Comparison of ENCODE assay signal across 17 mouse cellular contexts in genomic region chr13:103539577-103539976, GRCm38 (mm10).
A peak's percentile ranks its signal among the peaks of the same experiment; 100 is the strongest.
DNase-seq lines count a peak whose midpoint lies in the region; ATAC-seq lines count a peak whose summit lies in the region.
"Had no signal": no experiment of that assay in that cellular context is flagged by ENCODE, and none has a peak within 500 bp of the region (broad histone marks: within the 10 kb centered on the region; RNA-seq: fewer than 3 reads in every experiment).

No protein-coding gene starts in this region.

- no peak overlapping the region for H3K9ac ChIP-seq in kidney, embryonic 15.5 days
- H3K9ac ChIP-seq in midbrain, embryonic 14.5 days (replicated peaks; ENCODE audit: low read length), result no peak overlapping the region
- H3K9ac ChIP-seq: liver, embryonic 13.5 days; neural tube, embryonic 13.5 days had no signal

- no peak overlapping the region for H3K4me3 ChIP-seq in kidney, embryonic 15.5 days (replicated peaks)
- no peak overlapping the region for H3K4me3 ChIP-seq in midbrain, embryonic 14.5 days (replicated peaks; ENCODE audit: low read depth, low read length)
- H3K4me3 ChIP-seq: erythroblast, embryonic 14.5 days; liver, embryonic 13.5 days; midbrain, embryonic 10.5 days; neural tube, embryonic 13.5 days had no signal

- no peaks in the 10 kb centered on the region for H3K36me3 ChIP-seq in kidney, embryonic 15.5 days
- no peaks in the 10 kb centered on the region for H3K36me3 ChIP-seq in midbrain, embryonic 14.5 days (ENCODE audit: control insufficient read depth, insufficient read depth, low read length)
- H3K36me3 ChIP-seq: liver, embryonic 13.5 days; midbrain, embryonic 10.5 days; neural tube, embryonic 13.5 days had no signal

- no peaks in the 10 kb centered on the region for H3K9me3 ChIP-seq in kidney, embryonic 15.5 days (replicated peaks)
- H3K9me3 ChIP-seq in midbrain, embryonic 14.5 days (ENCODE audit: control insufficient read depth, low read length), result no peaks in the 10 kb centered on the region
- H3K9me3 ChIP-seq: liver, embryonic 13.5 days; midbrain, embryonic 10.5 days; neural tube, embryonic 13.5 days had no signal

- no peaks in the 10 kb centered on the region for H3K27me3 ChIP-seq in kidney, embryonic 15.5 days
- H3K27me3 ChIP-seq in midbrain, embryonic 14.5 days (ENCODE audit: control insufficient read depth, insufficient read depth, low read length), result no peaks in the 10 kb centered on the region
- H3K27me3 ChIP-seq: liver, embryonic 13.5 days; neural tube, embryonic 13.5 days had no signal

- no peak for DNase-seq in kidney, postnatal 36 days
- peak; percentile 46 to 60 for DNase-seq in adrenal gland, adult 18-20 months (ENCODE audit: low spot score in 2 of 2)
- peak; percentile 10 for DNase-seq in fat pad, adult 2 months (ENCODE audit: extremely low read depth, low read depth, low spot score)
- DNase-seq in mesoderm, embryonic 11.5 days (ENCODE audit: low read depth, low spot score), result peak; percentile 25
- DNase-seq in left cerebral cortex, adult 18-20 months (ENCODE audit: low spot score in 2 of 2), result no peak
- DNase-seq in midbrain, embryonic 14.5 days, result no peak
- DNase-seq: cerebellum, adult 8-10 months; liver, embryonic 13.5 days; right cerebral cortex, postnatal 14 days; thymus, postnatal 36 days had no signal

- 64% methylated on average over 10 of the region's 10 CpGs for WGBS in kidney, embryonic 15.5 days
- 91% methylated on average over 10 of the region's 10 CpGs for WGBS in midbrain, embryonic 14.5 days

- ATAC-seq in kidney, embryonic 15.5 days (replicated peaks; ENCODE audit: low FRiP score), result no peak
- ATAC-seq in monocyte, adult 5-6 weeks (replicated peaks; ENCODE audit: insufficient number of reproducible peaks, low FRiP score, low TSS enrichment, poor library complexity, severe bottlenecking), result no peak
- no peak for ATAC-seq in midbrain, embryonic 14.5 days (ENCODE audit: low FRiP score, low TSS enrichment)
- ATAC-seq: hindbrain, embryonic 16.5 days had no signal

- H3K27ac ChIP-seq in kidney, embryonic 15.5 days, result no peak overlapping the region
- H3K27ac ChIP-seq in midbrain, embryonic 14.5 days (replicated peaks; ENCODE audit: low read depth, low read length), result no peak overlapping the region
- H3K27ac ChIP-seq: kidney, postnatal 0 days; liver, embryonic 13.5 days; midbrain, embryonic 10.5 days; neural tube, embryonic 13.5 days had no signal

- H3K4me2 ChIP-seq in kidney, embryonic 15.5 days, result peak overlapping the region; percentile 25
- H3K4me2 ChIP-seq in midbrain, embryonic 14.5 days (ENCODE audit: low read length), result no peak overlapping the region
- H3K4me2 ChIP-seq: liver, embryonic 13.5 days; neural tube, embryonic 13.5 days had no signal

- 0 out of 2 replicates have a peak, but pooled peaks cover 4% of the 10 kb centered on the region for H3K4me1 ChIP-seq in kidney, embryonic 15.5 days
- no peaks in the 10 kb centered on the region for H3K4me1 ChIP-seq in midbrain, embryonic 14.5 days (ENCODE audit: control insufficient read depth, insufficient read depth, low read length)
- H3K4me1 ChIP-seq: liver, embryonic 13.5 days; midbrain, embryonic 10.5 days had no signal

Comparison
In these comparisons a context has a peak if more than half of its experiments do, and no peak if none do; other contexts are left out.
1. DNase-seq: peak in adrenal gland, adult 18-20 months (2 of 2), fat pad, adult 2 months (single experiment) and mesoderm, embryonic 11.5 days (single experiment); none in kidney, postnatal 36 days (0 of 2), left cerebral cortex, adult 18-20 months (0 of 2) and midbrain, embryonic 14.5 days (single experiment).